Mouse (Mus musculus) left cerebral cortex, adult 2 months (tissue): Measurements from ENCODE around the gene Hsd17b1. TPM values are rescaled to one million over a fixed set of nuclear protein-coding genes. Genes with fewer than 3 reads are reported as not detected.

Experiments used
- DNase-seq, 2 experiments: peaks; one replicate each; pipeline ENCODE4 v3.0.0; 2021 to 2022; ENCODE audit warnings: low spot score in 2 of 2, mixed read lengths in 1 of 2; ENCODE audit errors: extremely low spot score in 1 of 2
- H3K27ac ChIP-seq: fragments of 200-600 bp; 2 replicates; pipeline ENCODE4 v1.8.1; 2022
- H3K4me3 ChIP-seq: fragments of 200-600 bp; 2 replicates; pipeline ENCODE4 v1.8.1; 2022
- CTCF ChIP-seq: fragments of 200-600 bp; IDR thresholded peaks from 2 replicates; pipeline ENCODE4 v1.8.1; 2022; ENCODE audit warnings: antibody characterized with exemption, mild to moderate bottlenecking, moderate library complexity
- intact Hi-C: fragments of 180-260 bp; cut with DNase I; formaldehyde crosslinking; loops from one replicate; pipeline ENCODE4 v1.15.1; 2025
- total RNA-seq, 2 experiments: library from RNA; stranded (reverse); gene quantifications; 2 replicates each; pipeline ENCODE4 v1.2.3; 2021

Gene Hsd17b1
- total RNA-seq, 2 experiments from 2014 or later = 0.87 to 1.5 TPM

DNA sequence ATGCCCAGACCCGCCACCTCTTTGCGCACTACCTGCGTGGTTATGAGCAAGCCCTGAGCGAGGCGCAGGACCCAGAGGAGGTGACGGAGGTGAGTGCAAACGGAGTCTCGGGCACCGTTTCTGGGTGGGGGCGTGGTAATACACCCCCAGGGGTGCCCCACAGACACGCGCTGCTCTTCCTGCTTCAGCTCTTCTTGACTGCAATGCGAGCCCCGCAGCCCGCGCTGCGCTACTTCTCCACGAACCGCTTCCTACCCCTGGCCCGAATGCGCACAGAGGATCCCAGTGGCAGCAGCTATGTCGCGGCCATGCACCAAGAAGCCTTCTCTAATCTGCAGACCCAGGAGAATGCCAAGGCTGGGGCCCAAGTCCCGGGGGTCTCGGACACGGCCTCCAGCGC, 1.5 kb downstream of the Hsd17b1 start:
- no peak overlapping the region for H3K4me3 ChIP-seq
- TF ChIP-seq CTCF = no peak
- DNase-seq = no peak
- intact Hi-C loops = no loop called here
- no peak overlapping the region for H3K27ac ChIP-seq

DNA sequence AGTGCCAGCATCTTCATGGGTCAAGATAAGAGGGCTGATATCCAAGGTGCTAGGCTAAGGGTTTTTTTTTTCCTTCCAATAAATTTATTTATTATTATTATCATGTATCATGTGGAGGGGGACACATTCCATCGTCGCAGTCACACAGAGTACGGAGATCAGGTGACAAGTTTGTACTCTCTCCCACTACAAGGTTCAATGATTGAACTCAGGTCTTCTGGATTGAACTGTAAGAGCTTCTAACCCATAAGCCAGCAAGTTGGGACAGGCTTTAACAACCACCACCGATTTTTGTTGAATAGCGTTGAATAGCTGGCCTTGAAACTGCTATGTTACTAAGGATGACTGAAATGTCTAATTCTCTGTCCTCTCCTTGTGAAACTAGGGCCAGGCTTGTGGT, 2.2 kb downstream of the Hsd17b1 start:
- Histone ChIP-seq H3K4me3 (no peak overlapping the region), H3K27ac (no peak overlapping the region)
- intact Hi-C loops = no loop called here
- no peak for TF ChIP-seq CTCF
- no peak for DNase-seq

GRCm38 (mm10) chr11:101081659-101082058, 3.4 kb downstream of the Hsd17b1 start:
- DNase-seq = no peak
- intact Hi-C loops = loop anchor here (2.0 kb wide), 1 partner anchor 95 kb away; no protein-coding TSS in a partner anchor
- Histone ChIP-seq H3K27ac (peak overlapping the region; percentile 90), H3K4me3 (peak overlapping the region; percentile 91)
- no peak for TF ChIP-seq CTCF

DNA sequence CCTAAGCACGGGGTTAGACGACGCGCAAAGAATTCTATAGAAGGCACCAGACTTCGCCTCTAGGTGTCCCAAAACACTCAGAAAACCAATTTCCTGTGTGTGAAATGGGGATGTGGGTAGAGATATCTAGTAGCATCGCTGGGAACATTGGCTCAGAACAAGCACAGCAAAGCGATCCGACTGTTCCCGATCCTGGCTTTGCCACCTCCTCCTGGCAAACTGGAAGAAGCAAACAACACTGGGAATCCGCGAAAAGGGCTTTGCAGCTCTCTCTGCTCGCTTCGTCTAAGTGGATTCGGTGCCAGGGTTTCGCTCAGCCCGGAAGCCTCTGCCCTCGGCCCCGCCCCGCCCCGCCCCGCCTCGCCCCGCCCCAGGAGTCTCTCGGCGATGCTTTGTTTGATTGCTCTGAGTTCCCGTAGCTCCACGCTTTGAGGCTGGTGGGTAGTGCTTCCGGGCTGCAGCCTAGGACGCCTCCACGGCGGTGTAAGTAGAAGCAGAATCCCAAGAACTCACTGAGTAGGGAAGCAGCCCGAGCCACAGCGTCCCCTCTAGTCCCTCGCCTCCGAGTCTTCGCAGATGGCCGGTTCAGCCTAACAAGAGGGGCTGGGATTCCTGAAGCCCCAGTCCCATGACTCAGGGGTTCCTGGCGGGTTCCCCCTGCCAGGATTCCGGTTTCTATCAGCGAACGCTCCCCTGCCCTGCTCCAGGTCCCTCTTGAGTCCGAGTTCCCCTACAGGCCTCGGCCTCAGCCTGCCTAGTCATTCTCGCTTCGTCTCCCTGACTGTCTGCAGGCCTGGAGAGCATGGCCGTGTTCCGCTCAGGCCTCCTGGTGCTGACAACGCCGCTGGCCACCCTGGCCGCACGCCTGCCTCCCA, 4.2 kb downstream of the Hsd17b1 start, which contains the start of gene Coasy:
TSS of gene Coasy (plus strand) at position 358 of the 875 bp plus-strand sequence.
- peak within 1 kb of the TSS; percentile 96 for H3K27ac ChIP-seq
- peak; percentile 87 to 89 for DNase-seq
- peak within 1 kb of the TSS; percentile 91 for H3K4me3 ChIP-seq
- intact Hi-C loops = loop anchor here (2.0 kb wide), 1 partner anchor 94 kb away; no protein-coding TSS in a partner anchor
- peak; percentile 55 for TF ChIP-seq CTCF

GRCm38 (mm10) chr11:101083083-101083697, 5.0 kb downstream of the Hsd17b1 start:
- Histone ChIP-seq H3K27ac (peak overlapping the region; percentile 96), H3K4me3 (peak overlapping the region; percentile 91)
- TF ChIP-seq CTCF = no peak
- intact Hi-C loops = loop anchor here (2.0 kb wide), 1 partner anchor 94 kb away; no protein-coding TSS in a partner anchor
- DNase-seq = no peak

- Histone ChIP-seq H3K4me3 (no peak overlapping the region), H3K27ac (no peak overlapping the region)
- intact Hi-C loops = no loop called here
- no peak for DNase-seq
- no peak for TF ChIP-seq CTCF
These were observed 6.0 kb downstream of the Hsd17b1 start for GRCm38 (mm10) chr11:101084246-101084645.

GRCm38 (mm10) chr11:101084811-101085210, 6.6 kb downstream of the Hsd17b1 start:
- TF ChIP-seq CTCF = no peak
- H3K4me3 ChIP-seq = no peak overlapping the region
- H3K27ac ChIP-seq = no peak overlapping the region
- no peak for DNase-seq
- intact Hi-C loops = no loop called here

DNA sequence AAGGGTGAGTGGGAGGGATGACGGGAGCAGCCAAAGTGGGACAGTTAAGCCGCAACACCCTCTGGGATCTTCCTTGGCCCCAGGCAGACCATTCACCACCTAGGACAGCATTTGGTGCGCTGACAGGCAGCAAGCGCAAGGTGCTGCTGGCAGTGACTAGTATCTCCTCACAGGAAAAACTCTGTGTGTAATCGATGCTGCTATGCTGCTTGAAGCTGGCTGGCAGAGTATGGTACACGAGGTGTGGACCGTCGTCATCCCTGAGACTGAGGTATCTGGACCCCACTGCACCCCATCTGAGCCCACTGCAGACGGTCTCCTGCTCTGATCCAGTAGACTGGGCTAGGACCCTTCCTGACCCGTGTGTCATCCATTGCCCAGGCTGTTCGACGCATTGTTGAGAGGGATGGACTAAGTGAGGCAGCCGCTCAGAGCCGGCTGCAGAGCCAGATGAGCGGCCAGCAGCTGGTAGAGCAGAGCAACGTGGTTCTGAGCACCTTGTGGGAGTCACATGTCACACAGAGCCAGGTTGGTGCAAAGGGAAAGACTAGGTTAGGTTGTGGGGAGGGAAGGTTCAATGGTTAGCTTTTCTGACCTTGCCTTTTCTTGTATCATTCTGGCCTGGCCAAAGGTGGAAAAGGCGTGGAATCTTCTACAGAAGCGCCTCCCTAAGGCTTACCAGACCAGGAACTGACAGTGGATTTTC, 7.6 kb downstream of the Hsd17b1 start:
- intact Hi-C loops = no loop called here
- DNase-seq = no peak
- Histone ChIP-seq H3K4me3 (no peak overlapping the region), H3K27ac (no peak overlapping the region)
- no peak for TF ChIP-seq CTCF

GRCm38 (mm10) chr11:101086323-101086674, 8.1 kb downstream of the Hsd17b1 start:
- TF ChIP-seq CTCF = no peak
- peak overlapping the region; percentile 89 for H3K27ac ChIP-seq
- H3K4me3 ChIP-seq = peak overlapping the region; percentile 91; the same call in 1 of the 2 replicates
- intact Hi-C loops = no loop called here
- DNase-seq = no peak

GRCm38 (mm10) chr11:101086756-101087681, 8.8 kb downstream of the Hsd17b1 start, which contains the start of gene Mlx:
Gene Mlx, plus strand, starts transcription at chr11:101087277.
- Histone ChIP-seq H3K27ac (peak within 1 kb of the TSS; percentile 89), H3K4me3 (peak within 1 kb of the TSS; percentile 91)
- intact Hi-C loops = no loop called here
- peak; percentile 89 to 90 for DNase-seq
- TF ChIP-seq CTCF = no peak

GRCm38 (mm10) chr11:101087682-101088055, 9.5 kb downstream of the Hsd17b1 start:
- DNase-seq = no peak
- no peak for TF ChIP-seq CTCF
- intact Hi-C loops = no loop called here
- peak overlapping the region; percentile 91 for H3K4me3 ChIP-seq
- peak overlapping the region; percentile 89 for H3K27ac ChIP-seq
